Mouse (Mus musculus): Measurements from ENCODE around the gene Tyw1. TPM values are rescaled to one million over a fixed set of nuclear protein-coding genes. Genes with fewer than 3 reads are reported as not detected.

The Tyw1 gene
- total and polyA plus RNA-seq, 3 experiments, result 34.7 to 46.5 (median 37.1) TPM

DNA sequence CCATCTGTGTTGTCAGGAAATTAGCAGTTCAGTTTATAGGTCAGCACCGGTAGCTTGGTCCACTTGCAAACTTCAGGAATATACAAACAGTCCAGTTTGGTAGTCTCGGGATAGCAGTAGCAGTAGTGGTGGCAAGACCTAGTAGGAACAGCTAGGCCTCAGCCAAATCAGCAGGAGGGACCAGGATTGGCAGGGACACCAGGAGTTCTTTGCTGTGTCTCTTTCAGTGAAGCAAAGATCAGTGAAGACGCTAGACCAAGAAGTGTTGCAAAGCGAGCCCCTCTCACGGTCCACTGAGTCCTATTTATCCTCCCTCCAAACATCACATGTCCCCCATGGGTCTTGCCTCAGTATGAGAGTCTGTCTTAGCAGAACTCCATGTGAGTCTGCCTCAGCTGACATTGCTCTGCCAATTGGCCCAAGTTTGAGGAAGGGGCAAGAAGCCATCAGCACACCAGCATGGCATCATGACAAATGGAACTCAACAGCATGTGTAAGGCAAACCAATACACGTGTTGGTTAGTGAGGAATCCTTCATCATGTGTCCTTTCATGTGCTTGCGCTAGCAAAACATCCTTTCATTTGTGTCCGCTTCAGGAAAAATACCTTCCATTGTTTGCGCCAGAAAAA, 43.5 kb downstream of the Tyw1 start:
- no peak for DNase-seq (ENCODE audit: extremely low read depth)
- dilution Hi-C loops (cut with MboI; ENCODE audit: extremely low pct_ligation_motif_present, extremely low pct_unique_long_range_greater_than_20kb, low sequenced_read_pairs), result no loop called here
- no peak for TF ChIP-seq SMC3 (IDR thresholded peaks at IDR 0.05; ENCODE audit: low read depth, low read length)
- no peak for TF ChIP-seq ZNF384 (IDR thresholded peaks at IDR 0.05; ENCODE audit: low read depth, low read length)
- TF ChIP-seq MAZ (IDR thresholded peaks at IDR 0.05; ENCODE audit: low read depth, low read length), result no peak
- TF ChIP-seq EP300 (IDR thresholded peaks at IDR 0.05; ENCODE audit: low read length), result no peak
- no peak for TF ChIP-seq UBTF (IDR thresholded peaks at IDR 0.05; ENCODE audit: low read depth, low read length)
- no peak for TF ChIP-seq MEF2A (IDR thresholded peaks at IDR 0.05; ENCODE audit: borderline replicate concordance, low read depth, low read length)
- TF ChIP-seq MYC (IDR thresholded peaks at IDR 0.05; ENCODE audit: low read depth, low read length), result no peak
- no peak for TF ChIP-seq HCFC1 (IDR thresholded peaks at IDR 0.05; ENCODE audit: low read depth, low read length)
- TF ChIP-seq IRF4 (IDR thresholded peaks at IDR 0.05; ENCODE audit: low read depth, low read length), result no peak
- TF ChIP-seq TBP (conservative IDR thresholded peaks at IDR 0.05; ENCODE audit: low read depth, low read length), result no peak
- no peak for TF ChIP-seq TCF12 (IDR thresholded peaks at IDR 0.05; ENCODE audit: low read depth, low read length)
- TF ChIP-seq ZKSCAN1 (IDR thresholded peaks at IDR 0.05; ENCODE audit: borderline replicate concordance, low read depth, low read length), result no peak
- no peak for TF ChIP-seq JUN (IDR thresholded peaks at IDR 0.05; ENCODE audit: insufficient read depth, low read depth, low read length)
- no peak for TF ChIP-seq PAX5 (IDR thresholded peaks at IDR 0.05; ENCODE audit: low read length)
- TF ChIP-seq POLR2A (IDR thresholded peaks at IDR 0.05; ENCODE audit: low read depth, low read length), result no peak
- TF ChIP-seq RAD21 (IDR thresholded peaks at IDR 0.05; ENCODE audit: low read depth, low read length), result no peak
- no peak for TF ChIP-seq MAFK (IDR thresholded peaks at IDR 0.05; ENCODE audit: insufficient replicate concordance, low read length)
- TF ChIP-seq MAX (IDR thresholded peaks at IDR 0.05; ENCODE audit: low read length), result no peak

GRCm38 (mm10) chr5:130299526-130299925, 44.1 kb downstream of the Tyw1 start:
- no peak for TF ChIP-seq RCOR1 (conservative IDR thresholded peaks at IDR 0.05; ENCODE audit: low read depth, low read length)
- no peak for TF ChIP-seq POLR2AphosphoS2 (IDR thresholded peaks at IDR 0.05; ENCODE audit: low read depth, low read length)
- TF ChIP-seq POLR2A (IDR thresholded peaks at IDR 0.05; ENCODE audit: low read depth, low read length), result no peak
- TF ChIP-seq NRF1 (IDR thresholded peaks at IDR 0.05; ENCODE audit: low read depth, low read length), result no peak
- no peak for TF ChIP-seq USF1 (IDR thresholded peaks at IDR 0.05; ENCODE audit: low read depth, low read length)
- TF ChIP-seq CTCF (conservative IDR thresholded peaks at IDR 0.05 in 1 of 2, IDR thresholded peaks at IDR 0.05 in 1 of 2; ENCODE audit: low read depth in 2 of 2, low read length in 2 of 2), result no peak
- TF ChIP-seq GABPA (IDR thresholded peaks at IDR 0.05; ENCODE audit: insufficient replicate concordance, low read depth, low read length), result no peak
- TF ChIP-seq NELFE (IDR thresholded peaks at IDR 0.05; ENCODE audit: low read depth, low read length), result no peak
- TF ChIP-seq MAFK (IDR thresholded peaks at IDR 0.05; ENCODE audit: insufficient replicate concordance, low read length), result no peak
- TF ChIP-seq CHD1 (IDR thresholded peaks at IDR 0.05; ENCODE audit: low read depth, low read length), result no peak
- TF ChIP-seq MAX (IDR thresholded peaks at IDR 0.05; ENCODE audit: low read length), result no peak
- TF ChIP-seq MXI1 (IDR thresholded peaks at IDR 0.05; ENCODE audit: low read depth, low read length), result no peak
- TF ChIP-seq MEF2A (IDR thresholded peaks at IDR 0.05; ENCODE audit: borderline replicate concordance, low read depth, low read length), result no peak
- TF ChIP-seq TBP (conservative IDR thresholded peaks at IDR 0.05; ENCODE audit: low read depth, low read length), result no peak
- no peak for TF ChIP-seq SIN3A (IDR thresholded peaks at IDR 0.05; ENCODE audit: low read length)
- no peak for TF ChIP-seq EP300 (IDR thresholded peaks at IDR 0.05; ENCODE audit: low read length)
- TF ChIP-seq CHD2 (IDR thresholded peaks at IDR 0.05; ENCODE audit: low read length), result no peak
- TF ChIP-seq ZNF384 (IDR thresholded peaks at IDR 0.05; ENCODE audit: low read depth, low read length), result no peak
- H3K9ac ChIP-seq (ENCODE audit: insufficient read depth, low read depth), result no peak overlapping the region
- H3K27me3 ChIP-seq (replicated peaks), result no peaks in the 10 kb centered on the region
- peaks cover 52 to 91% of the 10 kb centered on the region in 2 experiments for H3K36me3 ChIP-seq (replicated peaks in 1 of 2; ENCODE audit: control insufficient read depth in 1 of 2, insufficient read depth in 1 of 2, low read length in 1 of 2)
- no peaks in the 10 kb centered on the region for H3K79me2 ChIP-seq (replicated peaks; ENCODE audit: control insufficient read depth, extremely low read depth, insufficient read depth, poor library complexity, severe bottlenecking)
- dilution Hi-C loops (cut with MboI; ENCODE audit: extremely low pct_ligation_motif_present, extremely low pct_unique_long_range_greater_than_20kb, low sequenced_read_pairs) (no loop called here), in situ Hi-C loops (cut with MboI; ENCODE audit: low pct_ligation_motif_present, low pct_unique_long_range_greater_than_20kb, low sequenced_read_pairs) (no loop called here)
- H3K27ac ChIP-seq (ENCODE audit: insufficient read depth, low read depth), result no peak overlapping the region
- DNase-seq (ENCODE audit: extremely low read depth), result no peak
- no peaks in the 10 kb centered on the region for H3K4me1 ChIP-seq (ENCODE audit: control insufficient read depth in 1 of 2, insufficient read depth in 2 of 2)
- no peak overlapping the region for H3K4me2 ChIP-seq (ENCODE audit: insufficient read depth, low read depth, poor library complexity, severe bottlenecking)
- H3K4me3 ChIP-seq (replicated peaks in 1 of 3; ENCODE audit: low read depth in 2 of 3, low read length in 2 of 3, poor library complexity in 1 of 3), result no peak overlapping the region
- H3K9me3 ChIP-seq (replicated peaks; ENCODE audit: low read length), result no peaks in the 10 kb centered on the region

More for the DNA sequence above, 43.5 kb downstream of the Tyw1 start:
- no peaks in the 10 kb centered on the region for H3K9me3 ChIP-seq (replicated peaks; ENCODE audit: low read length)
- no peaks in the 10 kb centered on the region for H3K79me2 ChIP-seq (replicated peaks; ENCODE audit: control insufficient read depth, extremely low read depth, insufficient read depth, poor library complexity, severe bottlenecking)
- H3K9ac ChIP-seq (ENCODE audit: insufficient read depth, low read depth), result no peak overlapping the region
- no peaks in the 10 kb centered on the region for H3K27me3 ChIP-seq (replicated peaks)
- in situ Hi-C loops (cut with MboI; ENCODE audit: low pct_ligation_motif_present, low pct_unique_long_range_greater_than_20kb, low sequenced_read_pairs), result no loop called here
- no peak overlapping the region for H3K4me2 ChIP-seq (ENCODE audit: insufficient read depth, low read depth, poor library complexity, severe bottlenecking)
- no peak overlapping the region for H3K4me3 ChIP-seq (replicated peaks in 1 of 3; ENCODE audit: low read depth in 2 of 3, low read length in 2 of 3, poor library complexity in 1 of 3)
- H3K27ac ChIP-seq (ENCODE audit: insufficient read depth, low read depth), result no peak overlapping the region
- H3K36me3 ChIP-seq (replicated peaks in 1 of 2; ENCODE audit: control insufficient read depth in 1 of 2, insufficient read depth in 1 of 2, low read length in 1 of 2), result peaks cover 52 to 92% of the 10 kb centered on the region in 2 experiments
- no peaks in the 10 kb centered on the region for H3K4me1 ChIP-seq (ENCODE audit: control insufficient read depth in 1 of 2, insufficient read depth in 2 of 2)
